Mouse (Mus musculus) MEL (cell line): Measurements from ENCODE around the gene Itpr1. TPM values are rescaled to one million over a fixed set of nuclear protein-coding genes. Genes with fewer than 3 reads are reported as not detected.

Experiments used
- DNase-seq: peaks from one replicate; pipeline ENCODE4 v3.0.0; 2011; ENCODE audit warnings: low read depth, low spot score
- H3K27ac ChIP-seq: 2 replicates; pipeline ENCODE4 v1.5.1; 2012; ENCODE audit warnings: low read depth, mild to moderate bottlenecking, control low read depth, low read length, moderate library complexity; ENCODE audit not compliant: control insufficient read depth
- H3K27me3 ChIP-seq, 2 experiments: fragments of 150-350 bp in 1 of 2; sonication (generic) in 1 of 2; 2 replicates each; pipeline ENCODE4 v1.6.1; 2012; ENCODE audit warnings: low read length in 2 of 2, mild to moderate bottlenecking in 2 of 2, improper control_type of control experiment in 1 of 2, moderate library complexity in 1 of 2; ENCODE audit not compliant: insufficient read depth in 2 of 2, control insufficient read depth in 1 of 2
- H3K36me3 ChIP-seq, 2 experiments: 2 replicates each; pipeline ENCODE4 v1.6.1; 2012 to 2014; ENCODE audit warnings: low read length in 2 of 2, improper control_type of control experiment in 1 of 2, inconsistent platforms in 1 of 2, mild to moderate bottlenecking in 1 of 2; ENCODE audit not compliant: insufficient read depth in 2 of 2, control insufficient read depth in 1 of 2
- H3K4me1 ChIP-seq, 2 experiments: fragments of 150-350 bp in 1 of 2; sonication (generic) in 1 of 2; 2 replicates each; pipeline ENCODE4 v1.6.1; 2012; ENCODE audit warnings: low read length in 2 of 2, improper control_type of control experiment in 1 of 2, mild to moderate bottlenecking in 1 of 2; ENCODE audit not compliant: insufficient read depth in 2 of 2, control insufficient read depth in 1 of 2
- H3K4me3 ChIP-seq, 2 experiments: fragments of 150-350 bp in 1 of 2; sonication (generic) in 1 of 2; 2 replicates each; pipeline ENCODE4 v1.5.1; 2012; ENCODE audit warnings: low read depth in 2 of 2, low read length in 2 of 2, mild to moderate bottlenecking in 2 of 2, moderate library complexity in 2 of 2, control low read depth in 1 of 2, improper control_type of control experiment in 1 of 2; ENCODE audit not compliant: control insufficient read depth in 1 of 2, insufficient read depth in 1 of 2
- H3K79me2 ChIP-seq: 2 replicates; pipeline ENCODE4 v1.6.1; 2012; ENCODE audit warnings: mild to moderate bottlenecking, low read length, moderate library complexity; ENCODE audit not compliant: control insufficient read depth, poor library complexity, insufficient read depth
- H3K9ac ChIP-seq: 2 replicates; pipeline ENCODE4 v1.6.1; 2012; ENCODE audit warnings: low read depth, mild to moderate bottlenecking, control low read depth, low read length, moderate library complexity; ENCODE audit not compliant: control insufficient read depth, poor library complexity, severe bottlenecking
- H3K9me3 ChIP-seq: fragments of 150-350 bp; sonication (generic); replicated peaks from 2 replicates; pipeline ENCODE4 v1.6.1; 2012; ENCODE audit warnings: mild to moderate bottlenecking, low read length, improper control_type of control experiment, moderate library complexity; ENCODE audit not compliant: insufficient read depth
- CHD2 ChIP-seq: IDR thresholded peaks from 2 replicates; pipeline ENCODE4 v1.6.1; 2011; ENCODE audit warnings: low read length, improper control_type of control experiment
- CTCF ChIP-seq, 3 experiments: IDR thresholded peaks in 2 of 3; conservative IDR thresholded peaks in 1 of 3; 2 replicates each; pipeline ENCODE4 v1.5.1; 2011 to 2012; ENCODE audit warnings: low read length in 3 of 3, low read depth in 2 of 3, mild to moderate bottlenecking in 2 of 3, improper control_type of control experiment in 1 of 3, inconsistent platforms in 1 of 3, mixed read lengths in 1 of 3, moderate library complexity in 1 of 3; ENCODE audit not compliant: control insufficient read depth in 1 of 3, insufficient read depth in 1 of 3, poor library complexity in 1 of 3, severe bottlenecking in 1 of 3
- EP300 ChIP-seq, 2 experiments: IDR thresholded peaks; 2 replicates each; pipeline ENCODE4 v1.6.1; 2011; ENCODE audit warnings: improper control_type of control experiment in 2 of 2, low read length in 2 of 2, low read depth in 1 of 2, mild to moderate bottlenecking in 1 of 2
- JUND ChIP-seq: IDR thresholded peaks from 2 replicates; pipeline ENCODE4 v1.6.1; 2011; ENCODE audit warnings: low read depth, mild to moderate bottlenecking, improper control_type of control experiment, low read length
- KAT2A ChIP-seq: conservative IDR thresholded peaks from 2 replicates; pipeline ENCODE4 v1.6.1; 2012; ENCODE audit warnings: low read depth, low read length, improper control_type of control experiment, inconsistent platforms
- MAX ChIP-seq: IDR thresholded peaks from 2 replicates; pipeline ENCODE4 v1.6.1; 2011; ENCODE audit warnings: low read length, improper control_type of control experiment
- MAZ ChIP-seq: IDR thresholded peaks from 2 replicates; pipeline ENCODE4 v1.6.1; 2012; ENCODE audit warnings: low read depth, mild to moderate bottlenecking, inconsistent platforms, low read length, improper control_type of control experiment
- MEF2A ChIP-seq: IDR thresholded peaks from 2 replicates; pipeline ENCODE4 v1.6.1; 2014; ENCODE audit warnings: low read depth, mild to moderate bottlenecking, inconsistent platforms, low read length, improper control_type of control experiment; ENCODE audit not compliant: poor library complexity, insufficient replicate concordance, severe bottlenecking; ENCODE audit errors: extremely low read depth
- MXI1 ChIP-seq: IDR thresholded peaks from 2 replicates; pipeline ENCODE4 v1.6.1; 2011; ENCODE audit warnings: mild to moderate bottlenecking, low read depth, low read length, improper control_type of control experiment
- NELFE ChIP-seq: IDR thresholded peaks from 2 replicates; pipeline ENCODE4 v1.6.1; 2011; ENCODE audit warnings: low read depth, low read length, improper control_type of control experiment
- NRF1 ChIP-seq: IDR thresholded peaks from 2 replicates; pipeline ENCODE4 v1.6.1; 2014; ENCODE audit warnings: low read depth, mild to moderate bottlenecking, inconsistent platforms, low read length, improper control_type of control experiment, moderate library complexity; ENCODE audit not compliant: poor library complexity, insufficient read depth, severe bottlenecking
- POLR2AphosphoS2 ChIP-seq: IDR thresholded peaks from 2 replicates; pipeline ENCODE4 v1.6.1; 2011; ENCODE audit warnings: low read length, improper control_type of control experiment
- POLR2AphosphoS5 ChIP-seq: IDR thresholded peaks from 2 replicates; pipeline ENCODE4 v1.6.1; 2012; ENCODE audit warnings: low read depth, borderline replicate concordance, mild to moderate bottlenecking, inconsistent platforms, low read length, moderate library complexity, mixed read lengths
- RAD21 ChIP-seq: IDR thresholded peaks from 2 replicates; pipeline ENCODE4 v1.6.1; 2011; ENCODE audit warnings: mild to moderate bottlenecking, low read depth, low read length, improper control_type of control experiment
- SIN3A ChIP-seq: IDR thresholded peaks from 2 replicates; pipeline ENCODE4 v1.6.1; 2012; ENCODE audit warnings: low read length, improper control_type of control experiment, inconsistent platforms
- TAL1 ChIP-seq: IDR thresholded peaks from 2 replicates; pipeline ENCODE4 v1.6.1; 2012; ENCODE audit warnings: mild to moderate bottlenecking, inconsistent platforms, low read length, moderate library complexity, mixed read lengths
- TBP ChIP-seq: IDR thresholded peaks from 2 replicates; pipeline ENCODE4 v1.8.0; 2011; ENCODE audit warnings: low read depth, low read length, improper control_type of control experiment
- UBTF ChIP-seq: IDR thresholded peaks from 2 replicates; pipeline ENCODE4 v1.6.1; 2012; ENCODE audit warnings: low read depth, mild to moderate bottlenecking, inconsistent platforms, low read length, improper control_type of control experiment, moderate library complexity, borderline replicate concordance; ENCODE audit not compliant: insufficient read depth
- USF1 ChIP-seq: IDR thresholded peaks from 2 replicates; pipeline ENCODE4 v1.6.1; 2014; ENCODE audit warnings: low read depth, mild to moderate bottlenecking, inconsistent platforms, low read length, improper control_type of control experiment, moderate library complexity
- ZC3H11A ChIP-seq: IDR thresholded peaks from 2 replicates; pipeline ENCODE4 v1.6.1; 2012; ENCODE audit warnings: low read depth, mild to moderate bottlenecking, inconsistent platforms, low read length, improper control_type of control experiment
- ZNF384 ChIP-seq: IDR thresholded peaks from 2 replicates; pipeline ENCODE4 v1.6.1; 2012; ENCODE audit warnings: low read depth, mild to moderate bottlenecking, inconsistent platforms, low read length, improper control_type of control experiment
- polyA plus RNA-seq, 2 experiments: library from polyadenylated mRNA; stranded (reverse) in 1 of 2; unstranded in 1 of 2; fragments of >175 nt in 1 of 2; fragments of >200 nt in 1 of 2; gene quantifications; 2 replicates each; pipeline versions ENCODE4 v1.2.1 to v1.2.4; 2012; ENCODE audit warnings: low replicate concordance in 2 of 2, low read depth in 1 of 2; ENCODE audit not compliant: insufficient read length in 2 of 2, insufficient read depth in 1 of 2, missing spikeins in 1 of 2
- total RNA-seq: library from RNA; depleted of rRNA; stranded (reverse); fragments of 300-350 nt; gene quantifications from 2 replicates; pipeline ENCODE4 v1.2.3, GENCODE M21; 2012

The Itpr1 gene
- total and polyA plus RNA-seq, 3 experiments: 15.6 to 19.0 TPM; not detected in 1

- Histone ChIP-seq H3K27ac (no peak overlapping the region), H3K9me3 (no peaks in the 10 kb centered on the region), H3K36me3 (peaks cover 0 to 5% of the 10 kb centered on the region in 2 experiments; a peak in 2 of 4 replicates), H3K4me1 (peaks cover 0 to 7% of the 10 kb centered on the region in 2 experiments; a peak in 2 of 4 replicates), H3K79me2 (no peaks in the 10 kb centered on the region), H3K9ac (no peak overlapping the region), H3K27me3 (no peaks in the 10 kb centered on the region), H3K4me3 (no peak overlapping the region)
- no peak for DNase-seq
- TF ChIP-seq EP300 (IDR thresholded peaks at IDR 0.05; ENCODE audit: low read depth in 1 of 2, low read length in 2 of 2) (no peak), RAD21 (no peak), ZNF384 (no peak), KAT2A (no peak), NELFE (no peak), POLR2AphosphoS2 (no peak), POLR2AphosphoS5 (no peak), MAX (no peak), SIN3A (no peak), TAL1 (no peak), ZC3H11A (no peak), JUND (no peak), NRF1 (no peak), MEF2A (no peak), CTCF (IDR thresholded peaks at IDR 0.05 in 2 of 3, conservative IDR thresholded peaks at IDR 0.05 in 1 of 3; ENCODE audit: control insufficient read depth in 1 of 3, insufficient read depth in 1 of 3, low read depth in 2 of 3, low read length in 3 of 3, poor library complexity in 1 of 3, severe bottlenecking in 1 of 3) (no peak), TBP (no peak), MXI1 (no peak), MAZ (no peak), USF1 (no peak), UBTF (no peak)
Observed at GRCm38 (mm10) chr6:108305171-108305779, 92.4 kb downstream of the Itpr1 start.

- TF ChIP-seq KAT2A (no peak), UBTF (no peak), CHD2 (no peak)
- Histone ChIP-seq H3K4me1 (peaks cover 0 to 7% of the 10 kb centered on the region in 2 experiments; a peak in 2 of 4 replicates), H3K9ac (no peak overlapping the region), H3K4me3 (no peak overlapping the region), H3K27ac (no peak overlapping the region), H3K27me3 (no peaks in the 10 kb centered on the region), H3K9me3 (no peaks in the 10 kb centered on the region), H3K36me3 (peaks cover 0 to 5% of the 10 kb centered on the region in 2 experiments; a peak in 2 of 4 replicates), H3K79me2 (no peaks in the 10 kb centered on the region)
- no peak for DNase-seq
Observed at GRCm38 (mm10) chr6:108306240-108306639, 93.3 kb downstream of the Itpr1 start.
